Mouse (Mus musculus): Measurements from ENCODE around the gene Olfr99.

DNA sequence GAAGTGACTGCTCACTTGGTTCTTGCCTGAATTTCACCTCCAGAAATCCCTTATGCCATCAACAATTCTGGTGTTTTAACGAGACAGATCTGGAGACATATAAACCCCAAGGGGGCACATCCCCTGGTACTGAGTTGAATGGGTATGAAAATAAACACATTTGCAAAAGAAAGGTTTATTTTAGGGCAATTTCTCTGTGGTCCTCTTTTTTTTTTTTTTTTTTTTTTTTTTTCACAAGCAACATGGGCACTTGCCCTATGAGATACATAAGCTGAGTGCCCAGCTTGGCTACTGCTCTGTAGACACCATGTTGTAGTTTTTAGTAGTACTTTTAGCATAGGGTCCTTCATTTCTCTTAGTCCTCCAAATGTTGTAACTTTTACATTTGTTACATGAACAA, at the start of gene Olfr99:
- TF ChIP-seq CTCF (IDR thresholded peaks at IDR 0.05; ENCODE audit: low read depth, low read length): no peak
- TF ChIP-seq POLR2A (IDR thresholded peaks at IDR 0.05; ENCODE audit: borderline replicate concordance, low read depth, low read length): no peak
